Mouse (Mus musculus) heart, postnatal 4 days (tissue): Measurements from ENCODE around the gene Irgc1. TPM values are rescaled to one million over a fixed set of nuclear protein-coding genes. Genes with fewer than 3 reads are reported as not detected.
"Not testable (repeated sequence)": the region's sequence is repeated elsewhere in the genome, so short reads cannot be mapped to it uniquely, and the experiment has no call there.

Experiments used
- DNase-seq: peaks from one replicate; pipeline ENCODE4 v3.0.0; 2021
- total RNA-seq, 2 experiments: library from RNA; stranded (reverse); gene quantifications; 2 replicates each; pipeline ENCODE4 v1.2.3; 2021

Gene Irgc1
- total RNA-seq, 2 experiments from 2014 or later = not detected

GRCm38 (mm10) chr7:24431713-24432112 is 20.4 kb downstream of the Irgc1 start:
- DNase-seq = no peak

GRCm38 (mm10) chr7:24430551-24431345 is 21.3 kb downstream of the Irgc1 start:
- no peak for DNase-seq

- peak; percentile 51 for DNase-seq
Observed at GRCm38 (mm10) chr7:24429413-24430112, 22.5 kb downstream of the Irgc1 start.

- DNase-seq = no peak
Observed at GRCm38 (mm10) chr7:24428725-24429124, 23.4 kb downstream of the Irgc1 start.

DNA sequence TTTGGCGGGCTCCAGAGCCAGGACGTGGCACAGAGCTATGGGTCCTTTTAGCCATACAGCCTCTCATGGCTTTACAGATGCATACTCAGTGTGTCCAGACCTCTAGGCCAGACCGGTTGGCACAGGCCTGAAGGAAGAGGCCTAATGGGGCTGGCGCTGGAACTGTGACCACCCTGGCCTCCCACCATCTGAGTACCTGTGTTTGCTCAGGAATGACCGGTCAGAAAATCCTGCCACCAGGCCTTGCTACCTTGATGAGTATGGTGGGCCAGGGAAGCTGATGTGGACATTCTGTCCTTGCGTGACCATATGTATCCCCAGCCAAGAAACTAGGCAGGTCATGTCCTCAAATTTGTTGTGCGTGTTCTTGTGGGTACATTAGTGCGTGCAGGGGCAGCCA is 24.9 kb downstream of the Irgc1 start:
- no peak for DNase-seq

DNA sequence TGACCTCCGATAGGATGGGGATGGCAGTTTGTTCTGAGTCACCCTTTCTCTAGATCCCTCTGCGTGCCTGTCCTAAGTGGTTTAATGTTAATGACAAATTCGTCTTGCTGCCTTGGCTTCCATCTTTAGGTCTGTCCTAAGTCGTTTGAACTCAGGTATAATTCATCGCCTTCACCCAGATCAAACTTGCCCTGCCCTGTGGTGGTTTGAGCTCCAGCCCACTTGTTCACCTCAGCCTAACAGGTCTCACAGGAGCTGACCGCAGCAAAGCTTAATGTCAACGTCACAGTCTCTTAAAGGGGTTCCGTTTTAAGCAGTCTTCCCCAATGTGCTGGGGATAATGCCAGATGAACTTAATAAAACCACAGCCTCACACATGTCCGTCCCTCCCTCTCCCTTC is 26.2 kb downstream of the Irgc1 start:
- DNase-seq = no peak

- DNase-seq = peak; percentile 75
Observed at GRCm38 (mm10) chr7:24423956-24424732, 28.0 kb downstream of the Irgc1 start.

DNA sequence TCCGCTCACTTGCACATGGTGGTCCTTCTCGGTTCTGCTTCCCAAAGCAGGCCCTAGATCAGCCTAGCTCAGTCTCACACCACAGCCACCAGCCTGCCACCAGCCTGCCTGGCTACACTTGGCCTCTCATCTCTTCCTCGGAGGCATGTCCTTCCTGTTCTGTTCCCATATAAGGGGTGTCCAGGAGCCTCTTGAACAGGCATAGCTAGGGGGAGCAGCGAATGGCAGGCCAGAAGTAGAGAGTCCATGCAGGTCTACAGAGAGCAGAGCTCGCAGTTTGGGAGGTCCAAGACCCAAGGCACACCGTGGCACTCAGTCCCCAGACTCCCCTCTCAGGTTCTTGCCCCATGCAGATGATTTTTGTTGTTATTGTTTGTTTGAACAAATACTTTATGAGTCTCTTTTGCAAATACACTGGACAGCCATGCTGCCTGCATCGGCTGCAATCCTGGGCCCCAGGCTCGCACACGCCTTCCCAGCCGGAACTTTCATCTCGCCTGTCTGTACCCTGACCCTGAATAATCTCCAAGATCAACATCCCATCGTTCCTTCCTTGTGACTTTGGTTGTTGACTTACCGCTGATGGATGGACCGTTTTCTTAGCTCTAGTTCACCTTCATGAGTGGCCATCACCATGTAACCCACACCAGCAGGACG is 28.9 kb downstream of the Irgc1 start:
- DNase-seq = no peak

DNA sequence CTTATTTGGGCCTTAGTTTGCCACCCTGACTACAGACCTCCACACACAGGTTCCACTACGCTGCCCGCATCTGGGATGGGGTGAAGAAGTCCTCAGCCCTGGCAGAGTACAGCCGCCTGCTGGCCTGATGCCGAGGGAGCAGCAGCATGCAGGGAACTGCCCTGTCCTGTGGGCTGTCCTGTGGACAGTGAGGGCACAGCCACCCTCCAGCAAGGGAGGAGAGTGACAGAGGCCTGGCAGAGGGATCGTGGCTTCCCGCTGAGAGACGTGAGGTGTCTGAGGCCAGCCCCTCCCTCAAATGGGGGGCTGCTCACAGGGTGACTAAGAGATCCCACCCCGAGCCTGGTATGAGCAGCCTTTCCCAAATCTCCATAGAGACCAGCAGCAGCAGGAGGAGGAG is 29.8 kb downstream of the Irgc1 start:
- no peak for DNase-seq

DNA sequence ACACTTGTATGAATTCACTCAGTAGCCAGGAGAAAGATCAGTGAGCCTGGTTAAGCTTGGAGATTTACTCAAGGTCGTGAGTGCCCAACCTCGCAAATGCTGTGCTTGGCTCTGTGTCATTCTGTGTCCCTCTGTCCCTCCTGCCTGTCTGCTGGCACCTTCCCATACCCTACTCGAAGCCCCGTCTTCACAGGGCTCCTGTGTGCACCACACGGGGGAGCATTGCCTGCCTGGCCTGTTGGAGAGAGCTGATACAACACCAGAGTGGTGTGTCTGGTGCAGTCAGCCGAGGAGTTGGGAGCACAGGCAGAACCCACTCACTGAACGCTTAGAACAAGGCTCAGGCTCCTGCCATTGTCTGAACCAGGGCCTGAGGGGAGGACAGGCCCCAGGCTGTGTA is 30.4 kb downstream of the Irgc1 start:
- no peak for DNase-seq

DNA sequence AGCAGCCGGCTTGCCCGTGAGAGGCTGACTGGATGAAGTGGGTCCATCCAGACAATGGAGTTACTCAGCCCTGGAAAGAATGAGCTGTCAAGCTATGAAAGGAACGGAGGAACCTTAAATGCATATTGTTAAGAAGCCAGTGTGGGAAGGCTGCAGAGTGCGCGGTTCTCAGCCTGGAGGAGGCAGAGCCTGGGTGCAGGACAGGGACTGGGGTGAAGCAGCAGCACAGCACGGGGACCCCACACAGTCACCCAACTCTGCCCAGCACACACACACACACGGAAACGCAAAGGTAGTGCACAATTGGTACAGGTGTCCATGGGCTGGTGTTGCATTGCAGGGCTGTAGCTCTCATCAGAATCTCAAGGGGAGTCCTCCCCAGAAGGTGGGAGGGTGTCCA is 32.5 kb downstream of the Irgc1 start:
- DNase-seq = no peak

- no peak for DNase-seq
Observed at GRCm38 (mm10) chr7:24415261-24415660, 36.8 kb downstream of the Irgc1 start.

- DNase-seq = no peak
Observed at GRCm38 (mm10) chr7:24413630-24414029, 38.5 kb downstream of the Irgc1 start.

GRCm38 (mm10) chr7:24410831-24411230 is 41.3 kb downstream of the Irgc1 start:
- DNase-seq = no peak

- DNase-seq = no peak
Observed at GRCm38 (mm10) chr7:24410123-24410522, 42.0 kb downstream of the Irgc1 start.

DNA sequence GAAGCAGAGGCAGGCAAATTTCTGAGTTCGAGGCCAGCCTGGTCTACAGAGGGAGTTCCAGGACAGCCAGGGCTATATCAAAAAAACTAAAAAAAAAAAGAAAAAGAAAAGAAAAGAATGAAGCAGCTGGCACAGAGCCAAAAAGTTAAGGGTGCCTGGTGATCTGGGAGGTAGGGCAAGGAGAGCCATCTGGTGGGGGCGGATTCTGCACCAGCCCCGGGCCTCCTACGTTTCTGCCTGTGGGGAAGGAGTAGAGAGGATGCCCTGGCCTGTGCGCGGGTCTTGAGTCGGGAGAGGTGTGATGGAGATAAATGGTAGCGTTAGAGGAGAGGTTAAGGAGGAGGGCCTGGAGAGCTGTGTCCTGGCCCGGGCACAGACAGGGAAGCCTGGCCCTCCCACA is 43.9 kb downstream of the Irgc1 start:
- no peak for DNase-seq

DNA sequence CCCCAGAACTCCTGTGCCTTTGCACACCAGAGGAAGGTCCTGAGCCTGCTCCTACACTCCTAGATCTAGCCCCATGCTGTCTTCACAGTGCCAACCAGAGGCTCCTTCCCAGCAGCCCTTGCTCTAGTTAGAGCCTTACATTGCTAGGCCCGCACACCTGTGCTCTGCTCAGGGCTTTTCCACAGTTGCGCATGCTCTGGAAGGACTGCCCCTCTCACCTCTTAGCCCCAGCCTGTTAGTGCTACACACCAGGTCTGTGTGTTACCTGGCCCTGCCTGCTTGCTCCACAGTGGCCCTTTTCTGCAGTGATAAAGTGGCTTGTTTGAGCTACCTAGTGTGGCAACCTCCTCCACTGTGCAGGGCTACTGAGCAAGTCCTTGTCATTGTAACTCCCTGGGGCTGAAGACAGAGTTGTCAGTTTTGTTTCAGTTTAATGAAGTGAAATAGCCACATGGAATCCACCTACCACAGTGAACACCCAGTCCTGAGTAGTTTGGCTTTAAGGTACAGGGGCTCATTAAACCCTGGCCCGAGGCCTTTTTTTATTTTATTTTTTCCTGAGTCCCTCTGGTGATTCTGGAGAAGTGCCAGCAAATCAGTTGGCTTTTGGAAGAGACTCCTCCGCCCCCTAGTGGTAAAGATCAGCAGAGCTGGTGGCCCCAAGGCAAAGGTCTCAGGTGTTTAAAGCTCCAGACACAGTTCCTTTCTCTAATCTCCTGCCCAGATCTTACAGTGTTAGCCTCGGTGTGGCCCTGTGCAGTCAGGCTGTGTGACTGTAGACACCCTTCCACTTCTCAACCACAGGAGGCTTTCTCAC is 45.4 kb downstream of the Irgc1 start:
- peak; percentile 81 for DNase-seq

DNA sequence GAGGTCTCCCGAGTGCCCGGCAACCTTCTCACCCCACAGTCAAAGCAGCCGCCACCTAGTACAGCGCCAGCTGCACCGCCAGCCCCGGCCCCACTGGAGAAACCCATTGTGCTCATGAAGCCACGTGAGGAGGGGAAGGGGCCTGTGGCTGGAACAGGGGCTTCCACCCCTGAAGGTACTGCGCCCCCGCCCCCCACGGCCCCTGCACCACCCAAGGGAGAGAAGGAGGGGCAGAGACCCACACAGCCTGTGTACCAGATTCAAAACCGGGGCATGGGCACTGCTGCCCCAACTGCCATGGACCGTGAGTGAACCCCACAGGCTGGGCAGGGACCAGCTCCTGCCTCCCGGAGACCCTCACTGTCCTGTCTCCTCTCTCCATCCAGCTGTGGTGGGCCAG is 46.4 kb downstream of the Irgc1 start:
- DNase-seq = no peak

DNA sequence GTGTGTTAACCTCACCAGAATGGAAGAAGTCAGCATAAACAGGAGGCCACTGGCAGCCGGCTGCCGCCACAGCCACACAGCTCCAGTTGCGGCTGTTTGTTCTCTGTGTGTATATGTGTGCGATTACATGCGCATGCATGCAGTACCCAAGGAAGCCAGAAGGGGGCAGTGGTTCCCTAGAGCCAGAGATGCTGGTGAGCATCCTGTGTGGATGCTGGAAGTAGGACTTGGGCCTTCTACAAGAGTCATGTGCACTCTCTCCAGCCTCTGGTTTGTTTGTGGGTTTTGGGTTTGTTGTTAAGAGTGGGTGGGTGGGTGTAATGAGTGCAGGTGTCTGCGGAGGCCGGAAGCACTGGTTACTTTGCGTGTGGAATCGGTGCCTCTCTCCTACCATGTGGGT is 49.2 kb downstream of the Irgc1 start:
- no peak for DNase-seq

DNA sequence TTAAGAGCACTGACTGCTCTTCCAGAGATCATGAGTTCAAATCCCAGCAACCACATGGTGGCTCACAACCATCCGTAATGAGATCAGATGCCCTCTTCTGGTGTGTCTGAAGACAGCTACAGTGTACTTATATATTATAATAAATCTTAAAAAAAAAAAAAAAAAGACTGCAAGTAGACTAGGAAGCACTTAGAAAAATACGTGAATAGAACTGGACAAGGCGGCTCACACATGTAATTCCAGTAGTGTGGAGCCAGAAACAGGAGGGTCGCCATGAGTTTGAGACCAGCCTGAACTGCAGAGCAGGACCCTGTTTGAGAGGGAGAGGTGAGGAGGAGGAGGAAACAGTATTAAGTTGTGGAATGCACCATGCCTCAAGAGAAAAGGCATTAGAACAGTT is 51.6 kb downstream of the Irgc1 start:
- not testable (repeated sequence) for DNase-seq

GRCm38 (mm10) chr7:24400082-24400452 is 52.0 kb downstream of the Irgc1 start:
- no peak for DNase-seq
